Mouse (Mus musculus) neural tube, embryonic 15.5 days (tissue): Measurements from ENCODE around the gene Zswim1. TPM values are rescaled to one million over a fixed set of nuclear protein-coding genes. Genes with fewer than 3 reads are reported as not detected.

Experiments
- ATAC-seq: fragments of 200-750 bp; cut with Nextera tagmentation; 2 replicates; pipeline ENCODE4 v1.8.0; 2017; ENCODE audit warnings: mild to moderate bottlenecking, moderate TSS enrichment, moderate library complexity; ENCODE audit not compliant: low FRiP score
- H3K27ac ChIP-seq: fragments of 300-500 bp; sonication (generic); replicated peaks from 2 replicates; pipeline ENCODE4 v1.5.1; 2015; ENCODE audit warnings: mild to moderate bottlenecking, inconsistent platforms
- H3K27me3 ChIP-seq: fragments of 300-500 bp; sonication (generic); replicated peaks from 2 replicates; pipeline ENCODE4 v1.6.1; 2015; ENCODE audit warnings: inconsistent platforms
- H3K36me3 ChIP-seq: fragments of 300-500 bp; sonication (generic); 2 replicates; pipeline ENCODE4 v1.6.1; 2015; ENCODE audit warnings: inconsistent platforms
- H3K4me1 ChIP-seq: fragments of 300-500 bp; sonication (generic); 2 replicates; pipeline ENCODE4 v1.6.1; 2015; ENCODE audit warnings: inconsistent platforms
- H3K4me2 ChIP-seq: fragments of 300-500 bp; sonication (generic); 2 replicates; pipeline ENCODE4 v1.6.1; 2015; ENCODE audit warnings: inconsistent platforms, mild to moderate bottlenecking, moderate library complexity
- H3K4me3 ChIP-seq: fragments of 300-500 bp; sonication (generic); replicated peaks from 2 replicates; pipeline ENCODE4 v1.5.1; 2015; ENCODE audit warnings: mild to moderate bottlenecking, inconsistent platforms
- H3K9ac ChIP-seq: fragments of 300-500 bp; sonication (generic); replicated peaks from 2 replicates; pipeline ENCODE4 v1.6.1; 2015; ENCODE audit warnings: mild to moderate bottlenecking, inconsistent platforms
- H3K9me3 ChIP-seq: fragments of 300-500 bp; sonication (generic); replicated peaks from 2 replicates; pipeline ENCODE4 v1.6.1; 2016; ENCODE audit warnings: inconsistent platforms
- WGBS: fragments of 180-500 bp; shearing (Covaris S2); methylation state at CpG from one replicate; pipeline ENCODE4 v1.1.7; 2015; ENCODE audit warnings: mixed read lengths; 5-methylcytosine and 5-hydroxymethylcytosine counted together
- polyA plus RNA-seq: library from polyadenylated mRNA; unstranded; fragments of >200 nt; fragmentation: Nextera tagmentation; extraction: Ambion mirVana; gene quantifications from 2 replicates; pipeline ENCODE4 v1.2.1, GENCODE M21; 2015

Zswim1 gene
- 23.7 and 25.4 TPM in 2 replicates for polyA plus RNA-seq

GRCm38 (mm10) chr2:164822636-164823165 lies at the start of gene Zswim1:
Zswim1 (plus strand) TSS chr2:164822686.
- H3K36me3 ChIP-seq, result peaks cover 54% of the 10 kb centered on the region

GRCm38 (mm10) chr2:164773229-164773988 lies 49.1 kb upstream of the Zswim1 start:
- no peak overlapping the region for H3K4me2 ChIP-seq
- no peak overlapping the region for H3K27ac ChIP-seq
- H3K9me3 ChIP-seq, result no peaks in the 10 kb centered on the region
- 0 out of 2 replicates have a peak, but pooled peaks cover under 1% of the 10 kb centered on the region for H3K36me3 ChIP-seq
- H3K9ac ChIP-seq, result no peak overlapping the region
- ATAC-seq, result no peak
- 78% methylated on average over 14 of the region's 14 CpGs for WGBS
- H3K4me1 ChIP-seq, result peaks cover 10% of the 10 kb centered on the region
- H3K27me3 ChIP-seq, result no peaks in the 10 kb centered on the region; the same call in 1 of the 2 replicates
- no peak overlapping the region for H3K4me3 ChIP-seq

More at GRCm38 (mm10) chr2:164822636-164823165, at the start of gene Zswim1:
- WGBS, result under 1% methylated on average over 32 of the region's 32 CpGs
- H3K27me3 ChIP-seq, result no peaks in the 10 kb centered on the region
- peak within 1 kb of the TSS; percentile 82 for H3K9ac ChIP-seq
- peaks cover 35% of the 10 kb centered on the region for H3K4me1 ChIP-seq
- peak; percentile 99 for ATAC-seq
- H3K9me3 ChIP-seq, result no peaks in the 10 kb centered on the region
- peak within 1 kb of the TSS; percentile 77 for H3K4me3 ChIP-seq
- H3K27ac ChIP-seq, result peak within 1 kb of the TSS; percentile 96
- H3K4me2 ChIP-seq, result peak within 1 kb of the TSS; percentile 61

GRCm38 (mm10) chr2:164773989-164774364 lies 48.5 kb upstream of the Zswim1 start:
- Histone ChIP-seq H3K4me2 (no peak overlapping the region), H3K4me1 (peaks cover 10% of the 10 kb centered on the region), H3K9me3 (no peaks in the 10 kb centered on the region), H3K9ac (no peak overlapping the region), H3K4me3 (no peak overlapping the region), H3K27me3 (no peaks in the 10 kb centered on the region; the same call in 1 of the 2 replicates), H3K36me3 (no peaks in the 10 kb centered on the region), H3K27ac (no peak overlapping the region)
- WGBS, result 87% methylated on average over 5 of the region's 5 CpGs
- no peak for ATAC-seq

DNA sequence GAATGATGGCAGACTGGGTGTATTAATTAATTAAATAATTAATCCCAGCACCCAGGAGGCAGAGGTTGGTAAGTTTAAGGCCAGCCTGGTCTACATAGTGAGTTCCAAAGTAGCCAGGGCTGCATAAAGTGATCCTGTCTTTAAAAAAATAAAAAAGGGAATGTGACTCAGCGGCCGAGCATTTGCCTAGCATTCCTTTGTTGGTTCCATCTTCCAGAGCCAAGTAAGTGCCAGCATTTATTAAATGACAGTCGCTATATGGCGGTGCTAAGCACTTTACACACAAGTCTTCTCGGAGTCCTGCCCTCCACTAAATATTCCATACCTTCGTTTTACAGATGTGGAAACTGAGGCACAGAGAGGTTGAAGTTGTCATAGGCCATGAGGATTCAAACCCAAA lies 46.4 kb upstream of the Zswim1 start:
- Histone ChIP-seq H3K4me2 (no peak overlapping the region), H3K4me1 (no peaks in the 10 kb centered on the region), H3K9ac (no peak overlapping the region), H3K4me3 (no peak overlapping the region), H3K9me3 (no peaks in the 10 kb centered on the region), H3K27ac (no peak overlapping the region), H3K36me3 (no peaks in the 10 kb centered on the region), H3K27me3 (peaks cover 3% of the 10 kb centered on the region; the same call in 1 of the 2 replicates)
- no peak for ATAC-seq
- 89% methylated on average over 6 of the region's 6 CpGs for WGBS

DNA sequence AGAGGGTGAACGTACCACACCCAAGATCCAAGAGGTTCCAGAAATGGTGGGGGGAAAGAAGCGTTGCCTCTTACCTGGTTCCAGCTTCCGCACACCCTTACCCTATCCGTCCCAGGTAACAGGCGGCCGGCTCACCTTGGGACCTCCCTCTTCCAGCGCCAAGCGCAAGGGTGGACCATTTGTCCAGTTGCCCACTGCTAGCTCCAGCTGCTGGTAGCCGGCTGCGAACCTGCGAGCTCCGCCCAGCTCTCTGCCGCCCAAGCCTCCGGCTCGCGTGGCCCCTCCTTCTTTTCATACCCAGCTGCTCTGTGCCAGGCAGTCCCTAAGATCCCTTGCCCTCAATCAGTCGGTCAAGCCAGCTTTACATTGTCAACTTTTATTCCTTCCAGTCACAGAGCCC lies 45.7 kb upstream of the Zswim1 start:
- H3K36me3 ChIP-seq, result no peaks in the 10 kb centered on the region
- H3K4me3 ChIP-seq, result no peak overlapping the region
- H3K4me1 ChIP-seq, result no peaks in the 10 kb centered on the region
- H3K27me3 ChIP-seq, result peaks cover 3% of the 10 kb centered on the region; the same call in 1 of the 2 replicates
- H3K4me2 ChIP-seq, result no peak overlapping the region
- no peaks in the 10 kb centered on the region for H3K9me3 ChIP-seq
- ATAC-seq, result no peak
- H3K27ac ChIP-seq, result no peak overlapping the region
- H3K9ac ChIP-seq, result no peak overlapping the region
- 67% methylated on average over 17 of the region's 17 CpGs for WGBS

DNA sequence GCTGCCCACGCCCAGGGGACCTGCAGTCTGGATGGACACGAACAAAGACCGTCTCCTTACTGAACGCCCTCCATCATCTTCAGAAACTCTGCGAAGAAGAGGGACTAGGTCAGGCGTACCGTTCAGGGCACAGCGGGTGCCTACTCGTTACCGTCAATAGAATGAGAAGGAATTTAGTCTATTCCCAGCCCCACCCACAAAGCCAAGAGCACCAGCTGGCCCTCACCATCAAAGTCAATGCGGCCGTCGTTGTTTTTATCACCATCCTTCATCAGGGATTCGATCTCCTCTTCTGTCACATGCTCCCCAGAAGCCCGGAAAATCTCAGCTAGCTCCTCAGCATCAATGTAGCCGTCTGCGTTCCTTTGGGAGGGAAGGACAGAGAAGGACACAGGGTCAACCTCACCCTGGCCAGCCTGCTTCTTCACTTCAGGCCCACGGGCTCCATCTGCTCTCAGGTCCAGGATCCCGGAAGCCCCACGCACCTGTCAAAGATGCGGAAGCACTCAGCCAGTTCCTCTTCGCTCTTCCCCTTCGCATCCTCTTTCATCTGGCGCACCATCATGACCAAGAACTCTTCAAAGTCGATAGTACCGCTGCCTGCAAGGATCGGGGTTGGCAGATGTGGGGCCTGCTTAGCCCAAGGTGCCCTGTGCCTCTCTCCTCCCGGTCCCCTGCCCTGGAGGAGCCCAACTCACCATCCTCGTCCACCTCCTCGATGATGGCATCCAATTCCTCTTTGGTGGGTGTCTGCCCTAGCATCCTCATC lies 45.1 kb upstream of the Zswim1 start:
- no peak overlapping the region for H3K4me3 ChIP-seq
- 82% methylated on average over 30 of the region's 30 CpGs for WGBS
- no peak for ATAC-seq

DNA sequence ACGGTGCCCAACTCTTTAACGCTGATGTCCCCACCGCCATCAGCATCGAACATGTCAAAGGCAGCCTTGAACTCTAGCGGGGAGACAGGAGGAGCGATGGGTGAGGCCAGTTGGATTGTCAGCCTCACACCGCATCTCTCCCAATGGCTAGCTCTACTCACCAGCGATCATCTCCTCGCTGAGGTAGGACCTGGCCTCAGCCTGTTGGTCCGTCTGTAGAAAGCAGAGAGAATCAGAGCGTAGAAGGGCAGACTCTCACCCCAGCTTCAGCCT lies 44.5 kb upstream of the Zswim1 start:
- Histone ChIP-seq H3K27ac (no peak overlapping the region), H3K9me3 (no peaks in the 10 kb centered on the region), H3K4me2 (no peak overlapping the region), H3K4me1 (no peaks in the 10 kb centered on the region), H3K4me3 (no peak overlapping the region), H3K9ac (no peak overlapping the region), H3K36me3 (no peaks in the 10 kb centered on the region), H3K27me3 (peaks cover 3% of the 10 kb centered on the region; the same call in 1 of the 2 replicates)
- no peak for ATAC-seq
- 93% methylated on average over 11 of the region's 11 CpGs for WGBS

More for the DNA sequence above, 45.1 kb upstream of the Zswim1 start:
- Histone ChIP-seq H3K27ac (no peak overlapping the region), H3K9ac (no peak overlapping the region), H3K4me2 (no peak overlapping the region), H3K36me3 (no peaks in the 10 kb centered on the region), H3K27me3 (peaks cover 3% of the 10 kb centered on the region; the same call in 1 of the 2 replicates), H3K9me3 (no peaks in the 10 kb centered on the region), H3K4me1 (no peaks in the 10 kb centered on the region)

- peaks cover 3% of the 10 kb centered on the region; the same call in 1 of the 2 replicates for H3K27me3 ChIP-seq
- 86% methylated on average over 7 of the region's 7 CpGs for WGBS
- no peak for ATAC-seq
- H3K4me3 ChIP-seq, result no peak overlapping the region
- no peak overlapping the region for H3K27ac ChIP-seq
- H3K36me3 ChIP-seq, result no peaks in the 10 kb centered on the region
- H3K9me3 ChIP-seq, result no peaks in the 10 kb centered on the region
- no peak overlapping the region for H3K9ac ChIP-seq
- H3K4me1 ChIP-seq, result no peaks in the 10 kb centered on the region
- no peak overlapping the region for H3K4me2 ChIP-seq
Measured at GRCm38 (mm10) chr2:164778809-164779208, 43.7 kb upstream of the Zswim1 start.

GRCm38 (mm10) chr2:164779481-164780086 lies 42.9 kb upstream of the Zswim1 start, which contains the start of gene Tnnc2:
Tnnc2 (minus strand) TSS chr2:164779967.
- Histone ChIP-seq H3K9ac (no peak within 1 kb of the TSS), H3K4me1 (peaks cover 2% of the 10 kb centered on the region), H3K4me3 (no peak within 1 kb of the TSS), H3K4me2 (no peak within 1 kb of the TSS), H3K36me3 (no peaks in the 10 kb centered on the region), H3K9me3 (no peaks in the 10 kb centered on the region), H3K27me3 (peaks cover 3% of the 10 kb centered on the region; the same call in 1 of the 2 replicates), H3K27ac (no peak within 1 kb of the TSS)
- ATAC-seq, result no peak
- 68% methylated on average over 8 of the region's 8 CpGs for WGBS

DNA sequence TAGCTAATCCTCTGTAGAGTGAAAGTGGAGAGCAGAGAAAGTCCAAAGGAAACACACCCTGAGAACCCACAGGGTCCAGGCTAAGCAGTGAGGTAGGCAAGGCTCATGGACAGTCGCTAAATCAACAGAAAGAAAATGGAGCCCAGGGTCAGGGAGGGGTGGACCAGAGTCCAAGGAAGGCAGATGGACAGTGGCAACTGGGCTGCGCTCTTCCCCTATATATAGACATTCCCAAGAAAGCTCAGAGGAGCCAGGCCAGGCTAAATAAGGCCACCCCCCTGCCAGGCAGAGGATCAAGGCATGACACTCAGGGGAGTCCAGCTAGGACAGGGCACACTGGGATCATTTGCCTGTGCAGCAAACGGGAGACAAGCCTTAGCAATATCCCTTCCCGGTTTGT lies 40.6 kb upstream of the Zswim1 start:
- WGBS, result 71% methylated on average over 4 of the region's 4 CpGs
- no peaks in the 10 kb centered on the region for H3K9me3 ChIP-seq
- H3K36me3 ChIP-seq, result no peaks in the 10 kb centered on the region
- H3K4me2 ChIP-seq, result no peak overlapping the region
- peaks cover 18% of the 10 kb centered on the region for H3K4me1 ChIP-seq
- H3K4me3 ChIP-seq, result no peak overlapping the region
- peaks cover 3% of the 10 kb centered on the region; the same call in 1 of the 2 replicates for H3K27me3 ChIP-seq
- H3K27ac ChIP-seq, result no peak overlapping the region
- no peak for ATAC-seq
- H3K9ac ChIP-seq, result no peak overlapping the region

GRCm38 (mm10) chr2:164783926-164784581 lies 38.4 kb upstream of the Zswim1 start:
- H3K9me3 ChIP-seq, result no peaks in the 10 kb centered on the region
- H3K4me2 ChIP-seq, result no peak overlapping the region
- peaks cover 3% of the 10 kb centered on the region; the same call in 1 of the 2 replicates for H3K36me3 ChIP-seq
- H3K4me1 ChIP-seq, result peaks cover 35% of the 10 kb centered on the region
- H3K4me3 ChIP-seq, result no peak overlapping the region
- no peak overlapping the region for H3K9ac ChIP-seq
- H3K27ac ChIP-seq, result no peak overlapping the region
- H3K27me3 ChIP-seq, result 0 out of 2 replicates have a peak, but pooled peaks cover 3% of the 10 kb centered on the region
- no peak for ATAC-seq
- 81% methylated on average over 7 of the region's 7 CpGs for WGBS
